Mouse (Mus musculus) forebrain, embryonic 12.5 days (tissue): ENCODE results near the gene Nol4l. TPM values are rescaled to one million over a fixed set of nuclear protein-coding genes. Genes with fewer than 3 reads are reported as not detected.

ENCODE experiments used
- ATAC-seq: fragments of 200-750 bp; cut with Nextera tagmentation; 2 replicates; pipeline ENCODE4 v1.8.0; 2017; ENCODE audit warnings: moderate TSS enrichment; ENCODE audit not compliant: low FRiP score
- H3K27ac ChIP-seq: fragments of 300-500 bp; sonication (generic); 2 replicates; pipeline ENCODE4 v1.5.1; 2016; ENCODE audit warnings: mild to moderate bottlenecking
- H3K27me3 ChIP-seq: fragments of 300-500 bp; sonication (generic); 2 replicates; pipeline ENCODE4 v1.6.1; 2016; ENCODE audit warnings: mild to moderate bottlenecking
- H3K36me3 ChIP-seq: fragments of 300-500 bp; sonication (generic); replicated peaks from 2 replicates; pipeline ENCODE4 v1.6.1; 2016; ENCODE audit warnings: mild to moderate bottlenecking
- H3K4me1 ChIP-seq: fragments of 300-500 bp; sonication (generic); 2 replicates; pipeline ENCODE4 v1.6.1; 2016
- H3K4me2 ChIP-seq: fragments of 300-500 bp; sonication (generic); 2 replicates; pipeline ENCODE4 v1.6.1; 2016; ENCODE audit warnings: mild to moderate bottlenecking, moderate library complexity
- H3K4me3 ChIP-seq: fragments of 300-500 bp; sonication (generic); replicated peaks from 2 replicates; pipeline ENCODE4 v1.5.1; 2016; ENCODE audit warnings: mild to moderate bottlenecking
- H3K9ac ChIP-seq: fragments of 300-500 bp; sonication (generic); 2 replicates; pipeline ENCODE4 v1.6.1; 2016; ENCODE audit warnings: mild to moderate bottlenecking
- H3K9me3 ChIP-seq: fragments of 300-500 bp; sonication (generic); 2 replicates; pipeline ENCODE4 v1.6.1; 2016
- WGBS: fragments of 180-500 bp; shearing (Covaris S2); methylation state at CpG from one replicate; pipeline ENCODE4 v1.1.7; 2016; 5-methylcytosine and 5-hydroxymethylcytosine counted together
- polyA plus RNA-seq: library from polyadenylated mRNA; unstranded; fragments of >200 nt; fragmentation: Nextera tagmentation; extraction: Ambion mirVana; gene quantifications from 2 replicates; pipeline ENCODE4 v1.2.1, GENCODE M21; 2016

Gene Nol4l
- polyA plus RNA-seq, 1 experiment from 2014 or later: 31.4 TPM

- H3K9ac ChIP-seq: no peak overlapping the region
- peaks cover 37% of the 10 kb centered on the region for H3K27me3 ChIP-seq
- no peak for ATAC-seq
- 90% methylated on average over 1 of the region's 1 CpGs for WGBS
- no peaks in the 10 kb centered on the region for H3K9me3 ChIP-seq
- H3K4me2 ChIP-seq: no peak overlapping the region
- H3K27ac ChIP-seq: no peak overlapping the region
- no peak overlapping the region for H3K4me3 ChIP-seq
- peaks cover 47% of the 10 kb centered on the region for H3K4me1 ChIP-seq
- no peaks in the 10 kb centered on the region for H3K36me3 ChIP-seq
These were observed 39.7 kb downstream of the Nol4l start for GRCm38 (mm10) chr2:153490116-153490515.

- no peaks in the 10 kb centered on the region for H3K9me3 ChIP-seq
- H3K27ac ChIP-seq: peak overlapping the region; percentile 87
- peak overlapping the region; percentile 38 for H3K4me2 ChIP-seq
- H3K9ac ChIP-seq: no peak overlapping the region; the same call in 1 of the 2 replicates
- H3K27me3 ChIP-seq: peaks cover 12% of the 10 kb centered on the region; the same call in 1 of the 2 replicates
- ATAC-seq: peak; percentile 11; the same call in 1 of the 2 replicates
- 51% methylated on average over 4 of the region's 4 CpGs for WGBS
- no peak overlapping the region for H3K4me3 ChIP-seq
- H3K36me3 ChIP-seq: no peaks in the 10 kb centered on the region
- H3K4me1 ChIP-seq: peaks cover 45% of the 10 kb centered on the region
These were observed 45.7 kb downstream of the Nol4l start for GRCm38 (mm10) chr2:153484071-153484470.

DNA sequence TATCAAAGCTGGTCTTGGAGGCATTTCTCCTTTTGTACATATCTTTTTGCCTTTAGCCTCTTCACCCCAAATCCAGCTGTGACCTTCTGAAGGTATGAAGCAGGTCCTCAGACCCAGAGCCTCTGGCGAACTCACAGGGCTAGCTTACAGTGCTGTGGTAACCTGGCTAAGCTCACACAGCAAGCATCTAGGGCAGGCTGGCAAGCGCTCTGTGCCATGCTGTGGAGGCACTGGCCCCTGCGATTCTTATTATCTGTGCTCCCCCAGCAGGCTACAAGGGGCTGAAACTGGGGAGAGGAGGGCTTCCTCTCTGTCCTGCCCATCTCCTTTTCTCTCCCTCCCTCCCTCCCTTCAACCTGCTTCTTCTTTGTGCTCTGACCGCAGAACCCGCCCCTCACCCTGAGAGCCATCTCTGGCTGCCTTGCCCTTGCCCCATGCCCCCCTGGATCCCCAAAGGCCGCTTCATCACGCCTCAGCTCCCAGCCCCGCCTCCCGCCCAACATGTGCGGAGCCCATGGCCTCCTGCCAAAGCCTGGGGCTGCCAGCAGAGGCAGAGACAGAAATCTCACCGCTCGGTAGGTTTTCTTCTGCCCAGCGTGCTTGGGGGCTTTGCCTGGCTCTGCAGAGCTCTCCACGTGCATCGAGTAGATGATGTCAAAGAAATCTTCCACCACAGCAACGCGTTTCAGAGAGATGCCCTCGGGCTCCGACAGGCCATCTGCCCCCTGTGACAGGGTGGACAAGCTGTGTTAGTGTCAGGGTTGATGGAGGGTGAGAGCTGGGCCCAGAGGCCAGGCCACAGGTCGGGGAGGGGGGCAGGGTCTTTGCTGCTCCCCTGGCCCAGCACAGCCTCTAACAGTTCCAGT lies 46.4 kb downstream of the Nol4l start:
- Histone ChIP-seq H3K27ac (peak overlapping the region; percentile 87), H3K4me1 (peaks cover 45% of the 10 kb centered on the region), H3K36me3 (no peaks in the 10 kb centered on the region), H3K4me2 (peak overlapping the region; percentile 38), H3K9me3 (no peaks in the 10 kb centered on the region), H3K9ac (peak overlapping the region; percentile 13; the same call in 1 of the 2 replicates), H3K4me3 (no peak overlapping the region), H3K27me3 (peaks cover 12% of the 10 kb centered on the region; the same call in 1 of the 2 replicates)
- ATAC-seq: peak; percentile 76
- 8% methylated on average over 19 of the region's 20 CpGs for WGBS

- H3K9ac ChIP-seq: no peak overlapping the region
- no peaks in the 10 kb centered on the region for H3K36me3 ChIP-seq
- no peak overlapping the region for H3K4me2 ChIP-seq
- H3K4me3 ChIP-seq: no peak overlapping the region
- H3K4me1 ChIP-seq: peaks cover 45% of the 10 kb centered on the region
- WGBS: 80% methylated on average over 2 of the region's 2 CpGs
- no peaks in the 10 kb centered on the region for H3K9me3 ChIP-seq
- 0 out of 2 replicates have a peak overlapping the region, but pooled peaks have one; percentile 27 for H3K27ac ChIP-seq
- H3K27me3 ChIP-seq: peaks cover 12% of the 10 kb centered on the region; the same call in 1 of the 2 replicates
- ATAC-seq: no peak
These were observed 48.0 kb downstream of the Nol4l start for GRCm38 (mm10) chr2:153481861-153482120.

DNA sequence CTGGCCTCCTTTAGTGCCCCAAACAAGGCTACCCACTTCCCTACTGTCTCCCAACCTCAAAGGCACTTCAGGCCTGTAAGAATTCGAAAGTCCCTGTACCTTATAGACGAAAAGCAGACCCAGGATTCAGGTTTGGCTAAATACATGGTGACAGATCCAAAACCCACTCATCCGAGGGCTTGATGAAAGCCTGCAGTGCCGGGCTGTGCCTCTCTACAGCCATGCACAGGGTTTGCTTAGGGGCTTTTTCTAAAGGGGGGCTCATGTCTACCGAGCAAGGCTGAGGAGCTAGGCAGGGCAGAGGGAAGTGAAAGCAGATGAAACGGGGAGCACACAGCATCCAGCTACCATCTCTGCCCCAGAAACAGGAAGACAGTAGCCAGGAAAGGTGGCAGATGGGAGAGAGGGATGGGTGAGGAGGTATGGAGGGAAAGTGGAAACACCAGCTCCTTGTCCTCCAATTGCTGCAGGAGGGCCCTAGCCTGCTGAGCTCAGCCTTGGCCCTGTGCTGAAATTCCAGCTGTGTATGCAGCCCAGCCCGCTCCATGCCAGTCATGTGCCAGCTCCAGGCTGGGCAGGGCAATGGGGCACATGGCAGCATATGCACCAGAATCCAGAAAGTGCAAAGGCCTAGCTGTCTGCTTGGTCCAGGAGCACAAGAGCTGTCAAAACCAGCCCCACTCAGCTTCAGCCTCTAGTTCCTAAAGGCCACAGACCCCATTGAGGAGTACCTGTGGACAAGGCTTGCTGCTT lies 48.5 kb downstream of the Nol4l start:
- Histone ChIP-seq H3K27ac (0 out of 2 replicates have a peak overlapping the region, but pooled peaks have one; percentile 27), H3K4me2 (no peak overlapping the region), H3K27me3 (peaks cover 12% of the 10 kb centered on the region; the same call in 1 of the 2 replicates), H3K4me1 (peaks cover 45% of the 10 kb centered on the region), H3K4me3 (no peak overlapping the region), H3K36me3 (no peaks in the 10 kb centered on the region), H3K9me3 (no peaks in the 10 kb centered on the region), H3K9ac (no peak overlapping the region)
- ATAC-seq: no peak
- 68% methylated on average over 7 of the region's 7 CpGs for WGBS

GRCm38 (mm10) chr2:153479486-153479885 lies 50.3 kb downstream of the Nol4l start:
- Histone ChIP-seq H3K9ac (no peak overlapping the region), H3K4me1 (peaks cover 54% of the 10 kb centered on the region)
- WGBS: 93% methylated on average over 1 of the region's 1 CpGs

GRCm38 (mm10) chr2:153478583-153478982 lies 51.2 kb downstream of the Nol4l start:
- ATAC-seq: peak; percentile 71
- no peak overlapping the region for H3K4me2 ChIP-seq
- H3K27ac ChIP-seq: no peak overlapping the region
- H3K27me3 ChIP-seq: 0 out of 2 replicates have a peak, but pooled peaks cover 8% of the 10 kb centered on the region
- 10% methylated on average over 4 of the region's 4 CpGs for WGBS
- H3K4me3 ChIP-seq: no peak overlapping the region
- H3K9me3 ChIP-seq: no peaks in the 10 kb centered on the region
- peaks cover 45% of the 10 kb centered on the region for H3K4me1 ChIP-seq
- no peak overlapping the region for H3K9ac ChIP-seq
- H3K36me3 ChIP-seq: no peaks in the 10 kb centered on the region

More at GRCm38 (mm10) chr2:153479486-153479885, 50.3 kb downstream of the Nol4l start:
- H3K27me3 ChIP-seq: peaks cover 12% of the 10 kb centered on the region; the same call in 1 of the 2 replicates
- no peaks in the 10 kb centered on the region for H3K36me3 ChIP-seq
- H3K4me3 ChIP-seq: no peak overlapping the region
- no peaks in the 10 kb centered on the region for H3K9me3 ChIP-seq
- no peak for ATAC-seq
- no peak overlapping the region for H3K27ac ChIP-seq
- H3K4me2 ChIP-seq: no peak overlapping the region

DNA sequence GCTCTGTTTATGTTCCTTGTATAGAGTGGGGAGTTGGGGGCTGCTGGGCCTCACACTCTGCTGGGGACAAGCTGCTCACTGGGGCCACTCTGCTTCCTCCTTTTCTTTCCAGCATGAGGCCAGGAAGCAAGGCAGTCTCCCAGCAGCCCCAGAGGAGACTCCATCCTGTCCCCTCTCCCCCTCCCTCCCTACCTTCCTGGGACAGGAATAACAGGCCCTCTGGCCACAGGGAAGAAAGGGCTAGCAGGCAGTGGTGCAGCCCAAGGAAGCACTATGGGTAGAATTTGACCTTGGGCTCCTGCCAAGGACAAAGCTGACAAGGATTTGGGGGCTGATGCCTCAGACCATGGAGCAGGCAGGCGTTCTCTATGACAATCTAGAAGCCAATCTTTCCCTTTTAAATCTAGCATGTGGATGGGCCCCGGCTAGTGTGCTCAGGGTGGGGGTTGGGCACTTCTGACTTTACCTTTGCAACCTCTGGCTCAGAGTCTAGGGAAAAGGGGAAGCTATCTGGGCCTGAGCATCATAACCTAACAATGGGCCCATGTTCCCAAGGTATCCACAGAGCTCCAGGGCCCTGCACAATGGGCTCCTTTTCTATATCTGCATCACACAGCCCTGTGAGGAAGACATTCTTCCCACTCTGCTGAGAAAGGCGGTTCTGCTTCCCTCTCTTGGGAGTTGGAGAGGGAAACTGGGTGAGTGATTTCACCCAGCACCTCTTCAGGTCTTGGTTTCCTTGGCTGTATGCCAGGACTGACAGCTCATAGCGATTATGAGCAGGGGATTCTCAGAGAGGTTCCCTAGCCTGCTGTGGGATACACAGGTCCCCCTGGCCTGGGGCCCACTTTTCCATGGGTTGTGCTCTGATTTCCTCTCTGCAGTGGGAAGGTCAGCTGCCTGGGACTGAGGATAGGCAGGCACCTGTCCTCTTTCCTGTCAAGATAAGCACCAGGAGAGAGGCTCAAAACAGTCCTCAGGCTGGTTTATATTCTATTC lies 54.4 kb downstream of the Nol4l start:
- peaks cover 31% of the 10 kb centered on the region for H3K4me1 ChIP-seq
- no peak for ATAC-seq
- H3K36me3 ChIP-seq: no peaks in the 10 kb centered on the region
- H3K27me3 ChIP-seq: no peaks in the 10 kb centered on the region
- H3K4me2 ChIP-seq: no peak overlapping the region
- no peaks in the 10 kb centered on the region for H3K9me3 ChIP-seq
- H3K27ac ChIP-seq: peak overlapping the region; percentile 54
- WGBS: 54% methylated on average over 4 of the region's 4 CpGs
- H3K9ac ChIP-seq: no peak overlapping the region
- no peak overlapping the region for H3K4me3 ChIP-seq

GRCm38 (mm10) chr2:153470983-153471382 lies 58.8 kb downstream of the Nol4l start:
- Histone ChIP-seq H3K27me3 (no peaks in the 10 kb centered on the region), H3K36me3 (no peaks in the 10 kb centered on the region), H3K9ac (no peak overlapping the region), H3K27ac (no peak overlapping the region), H3K4me3 (no peak overlapping the region), H3K4me2 (no peak overlapping the region), H3K4me1 (peaks cover 36% of the 10 kb centered on the region), H3K9me3 (no peaks in the 10 kb centered on the region)
- 65% methylated on average over 3 of the region's 3 CpGs for WGBS
- no peak for ATAC-seq

DNA sequence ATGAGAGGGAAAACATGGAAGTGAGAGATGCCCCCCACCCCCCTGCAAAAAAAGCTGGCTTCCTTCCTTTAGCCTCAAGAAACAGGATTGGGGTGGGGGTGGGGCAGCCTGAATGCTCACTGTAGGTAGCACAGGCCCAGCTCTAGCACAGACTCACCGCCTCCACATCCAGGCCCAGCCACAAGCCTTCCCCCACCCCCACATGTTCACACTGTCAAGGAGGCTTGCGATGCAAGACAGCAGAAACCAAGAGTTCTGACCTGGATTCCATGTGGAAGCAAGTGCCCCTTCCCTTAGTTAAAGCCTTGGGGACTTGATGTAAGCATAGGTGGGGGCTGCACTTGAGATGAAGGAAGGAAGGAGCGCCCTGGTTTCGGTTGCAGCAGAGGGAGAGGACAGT lies 60.0 kb downstream of the Nol4l start:
- Histone ChIP-seq H3K27ac (peak overlapping the region; percentile 21; the same call in 1 of the 2 replicates), H3K36me3 (no peaks in the 10 kb centered on the region), H3K9me3 (no peaks in the 10 kb centered on the region), H3K4me2 (no peak overlapping the region), H3K27me3 (no peaks in the 10 kb centered on the region), H3K4me3 (no peak overlapping the region), H3K4me1 (peaks cover 24% of the 10 kb centered on the region), H3K9ac (no peak overlapping the region)
- peak; percentile 53; the same call in 1 of the 2 replicates for ATAC-seq
- WGBS: 46% methylated on average over 4 of the region's 4 CpGs

DNA sequence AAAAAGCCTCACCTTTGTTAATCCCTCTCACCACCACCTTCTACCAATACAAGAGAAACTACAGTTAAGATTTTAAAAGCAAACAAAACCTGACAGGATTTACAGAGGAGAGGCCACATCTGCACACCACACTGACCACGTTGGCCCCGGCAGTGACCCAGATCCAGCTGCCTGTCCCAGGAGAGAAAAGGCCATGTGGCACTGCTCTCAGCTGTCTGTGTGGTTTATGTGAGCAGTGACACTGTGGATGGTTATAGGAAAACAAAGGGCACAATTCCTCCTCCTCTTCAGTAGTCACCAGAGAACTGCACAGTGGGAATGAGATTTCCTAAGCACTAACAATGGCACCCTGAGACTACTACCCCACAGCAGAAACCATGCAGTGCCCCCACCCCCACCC lies 60.5 kb downstream of the Nol4l start:
- H3K4me2 ChIP-seq: no peak overlapping the region
- no peak overlapping the region for H3K9ac ChIP-seq
- H3K4me3 ChIP-seq: no peak overlapping the region
- peak overlapping the region; percentile 21; the same call in 1 of the 2 replicates for H3K27ac ChIP-seq
- H3K36me3 ChIP-seq: no peaks in the 10 kb centered on the region
- WGBS: 39% methylated on average over 2 of the region's 2 CpGs
- H3K4me1 ChIP-seq: peaks cover 21% of the 10 kb centered on the region
- 0 out of 2 replicates have a peak, but pooled peaks have one; percentile 14 for ATAC-seq
- H3K27me3 ChIP-seq: no peaks in the 10 kb centered on the region
- no peaks in the 10 kb centered on the region for H3K9me3 ChIP-seq
